Mouse (Mus musculus) brain, adult 10 weeks (tissue): Measurements from ENCODE around the gene Olfr564. TPM values are rescaled to one million over a fixed set of nuclear protein-coding genes. Genes with fewer than 3 reads are reported as not detected.

Experiments used
- polyA plus RNA-seq: library from polyadenylated mRNA; stranded (reverse); fragments of 350-450 nt; fragmentation: Illumina TruSeq; extraction: RNeasy Lipid Tissue Mini Kit (QIAGEN cat#74804); gene quantifications from one replicate; pipeline ENCODE4 v1.2.3, GENCODE M21; 2015; ENCODE audit warnings: low read depth, low replicate concordance

Gene Olfr564
- polyA plus RNA-seq: not detected

GRCm38 (mm10) chr7:102803180-102803579, at the start of gene Olfr564:
Olfr564 (plus strand) TSS chr7:102803480.

GRCm38 (mm10) chr7:102759266-102759665, 44.0 kb upstream of the Olfr564 start, which contains the start of the genes Olfr560 and Olfr78:
Olfr560 (minus strand) TSS chr7:102759366.
Olfr78 (minus strand) TSS chr7:102759471.

GRCm38 (mm10) chr7:102770921-102771320, 32.4 kb upstream of the Olfr564 start, which contains the start of gene Olfr561:
Olfr561 (plus strand) TSS chr7:102771221.

Other genes starting within 250 kb of the Olfr564 start
- gene Trim21, start 238.0 kb upstream of the Olfr564 start, polyA plus RNA-seq: 2.0 TPM
- gene Olfr550, start 232.0 kb upstream of the Olfr564 start, polyA plus RNA-seq: not detected
- gene Olfr551, start 211.6 kb upstream of the Olfr564 start, polyA plus RNA-seq: not detected
- gene Olfr552, start 205.7 kb upstream of the Olfr564 start, polyA plus RNA-seq: not detected
- not detected for gene Olfr553, start 185.3 kb upstream of the Olfr564 start, polyA plus RNA-seq
- gene Olfr554, start 165.0 kb upstream of the Olfr564 start, polyA plus RNA-seq: not detected
- gene Olfr555, start 144.7 kb upstream of the Olfr564 start, polyA plus RNA-seq: not detected
- gene Olfr556, start 138.6 kb upstream of the Olfr564 start, polyA plus RNA-seq: not detected
- 6.1 TPM for gene Trim68, start 116.2 kb upstream of the Olfr564 start, polyA plus RNA-seq
- not detected for gene Olfr557, start 107.6 kb upstream of the Olfr564 start, polyA plus RNA-seq
- 1.0 TPM for gene Olfr558, start 101.3 kb upstream of the Olfr564 start, polyA plus RNA-seq
- not detected for gene Olfr33, start 84.4 kb upstream of the Olfr564 start, polyA plus RNA-seq
- not detected for gene Olfr559, start 76.0 kb upstream of the Olfr564 start, polyA plus RNA-seq
- gene Olfr560, start 44.1 kb upstream of the Olfr564 start, polyA plus RNA-seq: 0.33 TPM
- gene Olfr78, start 44.0 kb upstream of the Olfr564 start, polyA plus RNA-seq: 1.1 TPM
- gene Olfr561, start 32.3 kb upstream of the Olfr564 start, polyA plus RNA-seq: not detected
- gene Olfr566, start 55.3 kb downstream of the Olfr564 start, polyA plus RNA-seq: not detected
- gene Olfr568, start 73.6 kb downstream of the Olfr564 start, polyA plus RNA-seq: not detected
- gene Olfr569, start 87.4 kb downstream of the Olfr564 start, polyA plus RNA-seq: not detected
- gene Olfr570, start 91.1 kb downstream of the Olfr564 start, polyA plus RNA-seq: not detected
- gene Olfr571, start 114.1 kb downstream of the Olfr564 start, polyA plus RNA-seq: not detected
- not detected for gene Olfr572, start 120.9 kb downstream of the Olfr564 start, polyA plus RNA-seq
- not detected for gene Olfr573-ps1, start 139.1 kb downstream of the Olfr564 start, polyA plus RNA-seq
- gene Olfr574, start 145.0 kb downstream of the Olfr564 start, polyA plus RNA-seq: not detected
- not detected for gene Olfr575, start 155.3 kb downstream of the Olfr564 start, polyA plus RNA-seq
- gene Olfr576, start 159.2 kb downstream of the Olfr564 start, polyA plus RNA-seq: not detected
- not detected for gene Olfr577, start 172.5 kb downstream of the Olfr564 start, polyA plus RNA-seq
- gene Olfr578, start 185.8 kb downstream of the Olfr564 start, polyA plus RNA-seq: not detected
- gene Olfr582, start 234.5 kb downstream of the Olfr564 start, polyA plus RNA-seq: not detected
- not detected for gene Olfr583, start 247.8 kb downstream of the Olfr564 start, polyA plus RNA-seq